Mouse (Mus musculus) liver, embryonic 15.5 days (tissue): ENCODE measurements around the gene Has3. TPM values are rescaled to one million over a fixed set of nuclear protein-coding genes. Genes with fewer than 3 reads are reported as not detected.

Experiments used
- ATAC-seq: fragments of 200-750 bp; cut with Nextera tagmentation; 2 replicates; pipeline ENCODE4 v1.8.0; 2017; ENCODE audit warnings: moderate number of reproducible peaks, mild to moderate bottlenecking, moderate library complexity; ENCODE audit not compliant: insufficient read depth
- H3K27ac ChIP-seq: fragments of 300-500 bp; sonication (generic); replicated peaks from 2 replicates; pipeline ENCODE4 v1.5.1; 2015; ENCODE audit warnings: mild to moderate bottlenecking, inconsistent platforms
- H3K27me3 ChIP-seq: fragments of 300-500 bp; sonication (generic); 2 replicates; pipeline ENCODE4 v1.6.1; 2015; ENCODE audit warnings: mild to moderate bottlenecking, inconsistent platforms
- H3K36me3 ChIP-seq: fragments of 300-500 bp; sonication (generic); replicated peaks from 2 replicates; pipeline ENCODE4 v1.6.1; 2015; ENCODE audit warnings: moderate library complexity, mild to moderate bottlenecking, inconsistent platforms
- H3K4me1 ChIP-seq: fragments of 300-500 bp; sonication (generic); replicated peaks from 2 replicates; pipeline ENCODE4 v1.6.1; 2015; ENCODE audit warnings: inconsistent platforms
- H3K4me2 ChIP-seq: fragments of 300-500 bp; sonication (generic); 2 replicates; pipeline ENCODE4 v1.6.1; 2015; ENCODE audit warnings: moderate library complexity, mild to moderate bottlenecking, inconsistent platforms
- H3K4me3 ChIP-seq: fragments of 300-500 bp; sonication (generic); replicated peaks from 2 replicates; pipeline ENCODE4 v1.5.1; 2015; ENCODE audit warnings: mild to moderate bottlenecking, inconsistent platforms
- H3K9ac ChIP-seq: fragments of 300-500 bp; sonication (generic); 2 replicates; pipeline ENCODE4 v1.6.1; 2015; ENCODE audit warnings: moderate library complexity, mild to moderate bottlenecking, inconsistent platforms
- H3K9me3 ChIP-seq: fragments of 300-500 bp; sonication (generic); replicated peaks from 2 replicates; pipeline ENCODE4 v1.6.1; 2016; ENCODE audit warnings: inconsistent platforms
- WGBS: fragments of 180-500 bp; shearing (Covaris S2); methylation state at CpG from one replicate; pipeline ENCODE4 v1.1.7; 2015; ENCODE audit warnings: mixed read lengths; ENCODE audit not compliant: insufficient replicate concordance; 5-methylcytosine and 5-hydroxymethylcytosine counted together
- polyA plus RNA-seq: library from polyadenylated mRNA; unstranded; fragments of >200 nt; fragmentation: Nextera tagmentation; extraction: Ambion mirVana; gene quantifications from 2 replicates; pipeline ENCODE4 v1.2.1, GENCODE M21; 2015

Gene Has3
- polyA plus RNA-seq = 0.01 and 0.03 TPM in 2 replicates

- Histone ChIP-seq H3K27me3 (peaks cover 83% of the 10 kb centered on the region), H3K4me2 (peak within 1 kb of the TSS; percentile 70), H3K27ac (no peak within 1 kb of the TSS), H3K9ac (no peak within 1 kb of the TSS), H3K4me3 (peak within 1 kb of the TSS; percentile 48), H3K36me3 (0 out of 2 replicates have a peak, but pooled peaks cover 7% of the 10 kb centered on the region), H3K4me1 (peaks cover 28% of the 10 kb centered on the region), H3K9me3 (no peaks in the 10 kb centered on the region)
- 2% methylated on average over 18 of the region's 18 CpGs for WGBS
- no peak for ATAC-seq
Observed at GRCm38 (mm10) chr8:106870051-106870450, at the start of gene Has3. Has3 (plus strand) TSS chr8:106870242.

GRCm38 (mm10) chr8:106820553-106821515, 49.2 kb upstream of the Has3 start:
- Histone ChIP-seq H3K4me3 (no peak overlapping the region), H3K27me3 (no peaks in the 10 kb centered on the region), H3K4me2 (no peak overlapping the region), H3K4me1 (no peaks in the 10 kb centered on the region), H3K9ac (no peak overlapping the region), H3K36me3 (peaks cover 5% of the 10 kb centered on the region; the same call in 1 of the 2 replicates), H3K27ac (no peak overlapping the region), H3K9me3 (no peaks in the 10 kb centered on the region)
- 60% methylated on average over 14 of the region's 14 CpGs for WGBS
- no peak for ATAC-seq

GRCm38 (mm10) chr8:106828921-106829320, 41.1 kb upstream of the Has3 start:
- H3K4me1 ChIP-seq = no peaks in the 10 kb centered on the region
- H3K36me3 ChIP-seq = no peaks in the 10 kb centered on the region
- ATAC-seq = no peak
- 65% methylated on average over 6 of the region's 6 CpGs for WGBS
- no peak overlapping the region for H3K27ac ChIP-seq
- H3K9me3 ChIP-seq = no peaks in the 10 kb centered on the region
- H3K4me3 ChIP-seq = no peak overlapping the region
- H3K9ac ChIP-seq = no peak overlapping the region
- no peaks in the 10 kb centered on the region for H3K27me3 ChIP-seq
- H3K4me2 ChIP-seq = no peak overlapping the region

- no peak overlapping the region for H3K4me2 ChIP-seq
- no peak for ATAC-seq
Observed at GRCm38 (mm10) chr8:106829526-106830045, 40.5 kb upstream of the Has3 start.

GRCm38 (mm10) chr8:106834899-106835298, 35.1 kb upstream of the Has3 start:
- 44% methylated on average over 1 of the region's 1 CpGs for WGBS
- H3K27me3 ChIP-seq = no peaks in the 10 kb centered on the region

More at GRCm38 (mm10) chr8:106829526-106830045, 40.5 kb upstream of the Has3 start:
- no peaks in the 10 kb centered on the region for H3K36me3 ChIP-seq
- no peak overlapping the region for H3K4me3 ChIP-seq
- 63% methylated on average over 5 of the region's 5 CpGs for WGBS
- no peak overlapping the region for H3K9ac ChIP-seq
- H3K4me1 ChIP-seq = no peaks in the 10 kb centered on the region
- no peaks in the 10 kb centered on the region for H3K9me3 ChIP-seq
- H3K27ac ChIP-seq = no peak overlapping the region
- H3K27me3 ChIP-seq = no peaks in the 10 kb centered on the region

GRCm38 (mm10) chr8:106836525-106836924, 33.5 kb upstream of the Has3 start:
- no peak for ATAC-seq
- Histone ChIP-seq H3K27me3 (no peaks in the 10 kb centered on the region), H3K9ac (no peak overlapping the region), H3K36me3 (no peaks in the 10 kb centered on the region), H3K27ac (no peak overlapping the region), H3K4me3 (no peak overlapping the region), H3K4me2 (no peak overlapping the region), H3K4me1 (peaks cover 11% of the 10 kb centered on the region), H3K9me3 (no peaks in the 10 kb centered on the region)
- 34% methylated on average over 6 of the region's 6 CpGs for WGBS

More at GRCm38 (mm10) chr8:106834899-106835298, 35.1 kb upstream of the Has3 start:
- H3K4me2 ChIP-seq = no peak overlapping the region
- no peak overlapping the region for H3K27ac ChIP-seq
- no peak for ATAC-seq
- peaks cover 11% of the 10 kb centered on the region for H3K4me1 ChIP-seq
- no peak overlapping the region for H3K4me3 ChIP-seq
- H3K9me3 ChIP-seq = no peaks in the 10 kb centered on the region
- H3K9ac ChIP-seq = no peak overlapping the region
- no peaks in the 10 kb centered on the region for H3K36me3 ChIP-seq

GRCm38 (mm10) chr8:106838803-106839202, 31.2 kb upstream of the Has3 start:
- WGBS = 56% methylated on average over 6 of the region's 6 CpGs
- H3K4me2 ChIP-seq = no peak overlapping the region

GRCm38 (mm10) chr8:106839209-106840001, 30.6 kb upstream of the Has3 start:
- H3K27me3 ChIP-seq = no peaks in the 10 kb centered on the region
- no peaks in the 10 kb centered on the region for H3K9me3 ChIP-seq
- no peaks in the 10 kb centered on the region for H3K36me3 ChIP-seq
- H3K9ac ChIP-seq = no peak overlapping the region
- ATAC-seq = no peak
- H3K27ac ChIP-seq = no peak overlapping the region
- peaks cover 11% of the 10 kb centered on the region for H3K4me1 ChIP-seq
- H3K4me3 ChIP-seq = no peak overlapping the region
- 38% methylated on average over 11 of the region's 11 CpGs for WGBS
- H3K4me2 ChIP-seq = no peak overlapping the region

More at GRCm38 (mm10) chr8:106838803-106839202, 31.2 kb upstream of the Has3 start:
- H3K9me3 ChIP-seq = no peaks in the 10 kb centered on the region
- H3K27me3 ChIP-seq = no peaks in the 10 kb centered on the region
- H3K9ac ChIP-seq = no peak overlapping the region
- peaks cover 11% of the 10 kb centered on the region for H3K4me1 ChIP-seq
- no peak overlapping the region for H3K4me3 ChIP-seq
- ATAC-seq = no peak
- H3K36me3 ChIP-seq = no peaks in the 10 kb centered on the region
- no peak overlapping the region for H3K27ac ChIP-seq

- ATAC-seq = no peak
- WGBS = 59% methylated on average over 10 of the region's 10 CpGs
- H3K9me3 ChIP-seq = no peaks in the 10 kb centered on the region
Observed at GRCm38 (mm10) chr8:106850034-106850433, 20.0 kb upstream of the Has3 start.

GRCm38 (mm10) chr8:106854534-106855241, 15.4 kb upstream of the Has3 start:
- 50% methylated on average over 8 of the region's 8 CpGs for WGBS
- no peak overlapping the region for H3K4me3 ChIP-seq
- ATAC-seq = no peak; the same call in 1 of the 2 replicates
- H3K9me3 ChIP-seq = no peaks in the 10 kb centered on the region
- 0 out of 2 replicates have a peak, but pooled peaks cover 6% of the 10 kb centered on the region for H3K4me1 ChIP-seq
- H3K4me2 ChIP-seq = no peak overlapping the region
- no peak overlapping the region for H3K27ac ChIP-seq
- no peak overlapping the region for H3K9ac ChIP-seq
- H3K27me3 ChIP-seq = no peaks in the 10 kb centered on the region
- H3K36me3 ChIP-seq = no peaks in the 10 kb centered on the region

More at GRCm38 (mm10) chr8:106850034-106850433, 20.0 kb upstream of the Has3 start:
- Histone ChIP-seq H3K27ac (no peak overlapping the region), H3K9ac (no peak overlapping the region), H3K4me3 (no peak overlapping the region), H3K36me3 (no peaks in the 10 kb centered on the region), H3K4me2 (no peak overlapping the region), H3K4me1 (peaks cover 6% of the 10 kb centered on the region; the same call in 1 of the 2 replicates), H3K27me3 (no peaks in the 10 kb centered on the region)
